Mouse (Mus musculus) thymus, adult 2 months (tissue): ENCODE results near the gene Sub1. TPM values are rescaled to one million over a fixed set of nuclear protein-coding genes. Genes with fewer than 3 reads are reported as not detected.

Experiments used
- DNase-seq: peaks from one replicate; pipeline ENCODE4 v3.0.0; 2021
- H3K27ac ChIP-seq: fragments of 200-500 bp; 2 replicates; pipeline ENCODE4 v1.5.1; 2012; ENCODE audit warnings: low read length, control low read depth; ENCODE audit not compliant: control insufficient read depth, insufficient read depth
- H3K27me3 ChIP-seq: fragments of 200-500 bp; 2 replicates; pipeline ENCODE4 v1.6.1; 2012; ENCODE audit warnings: mild to moderate bottlenecking, low read length, moderate library complexity, mixed read lengths; ENCODE audit not compliant: control insufficient read depth, insufficient read depth
- H3K36me3 ChIP-seq: fragments of 200-500 bp; 2 replicates; pipeline ENCODE4 v1.6.1; 2012; ENCODE audit warnings: mild to moderate bottlenecking, low read length, moderate library complexity; ENCODE audit not compliant: control insufficient read depth, insufficient read depth
- H3K4me1 ChIP-seq: fragments of 200-500 bp; replicated peaks from 2 replicates; pipeline ENCODE4 v1.6.1; 2012; ENCODE audit warnings: low read length; ENCODE audit not compliant: control insufficient read depth, insufficient read depth
- H3K4me3 ChIP-seq: fragments of 200-500 bp; 2 replicates; pipeline ENCODE4 v1.5.1; 2012; ENCODE audit warnings: mild to moderate bottlenecking, low read length, control low read depth, moderate library complexity; ENCODE audit not compliant: control insufficient read depth, insufficient read depth
- CTCF ChIP-seq: fragments of 200-500 bp; IDR thresholded peaks from 2 replicates; pipeline ENCODE4 v1.5.1; 2012; ENCODE audit warnings: mild to moderate bottlenecking, control low read depth, low read length, moderate library complexity, borderline replicate concordance; ENCODE audit not compliant: control insufficient read depth, poor library complexity, insufficient read depth; ENCODE audit errors: extremely low read depth
- POLR2A ChIP-seq: fragments of 200-500 bp; IDR thresholded peaks from 2 replicates; pipeline ENCODE4 v1.6.1; 2012; ENCODE audit warnings: mild to moderate bottlenecking, low read length, control low read depth, moderate library complexity; ENCODE audit not compliant: control insufficient read depth, poor library complexity, insufficient read depth; ENCODE audit errors: extremely low read depth
- WGBS: fragments of 180-500 bp; shearing (Covaris S2); methylation state at CpG from one replicate; pipeline ENCODE4 v1.1.7; 2018; 5-methylcytosine and 5-hydroxymethylcytosine counted together
- polyA plus RNA-seq: library from polyadenylated mRNA; depleted of rRNA; stranded (reverse); fragments of >200 nt; gene quantifications from 2 replicates; pipeline ENCODE4 v1.2.3, GENCODE M21; 2012

The Sub1 gene
- polyA plus RNA-seq, 1 experiment: 12.7 TPM

DNA sequence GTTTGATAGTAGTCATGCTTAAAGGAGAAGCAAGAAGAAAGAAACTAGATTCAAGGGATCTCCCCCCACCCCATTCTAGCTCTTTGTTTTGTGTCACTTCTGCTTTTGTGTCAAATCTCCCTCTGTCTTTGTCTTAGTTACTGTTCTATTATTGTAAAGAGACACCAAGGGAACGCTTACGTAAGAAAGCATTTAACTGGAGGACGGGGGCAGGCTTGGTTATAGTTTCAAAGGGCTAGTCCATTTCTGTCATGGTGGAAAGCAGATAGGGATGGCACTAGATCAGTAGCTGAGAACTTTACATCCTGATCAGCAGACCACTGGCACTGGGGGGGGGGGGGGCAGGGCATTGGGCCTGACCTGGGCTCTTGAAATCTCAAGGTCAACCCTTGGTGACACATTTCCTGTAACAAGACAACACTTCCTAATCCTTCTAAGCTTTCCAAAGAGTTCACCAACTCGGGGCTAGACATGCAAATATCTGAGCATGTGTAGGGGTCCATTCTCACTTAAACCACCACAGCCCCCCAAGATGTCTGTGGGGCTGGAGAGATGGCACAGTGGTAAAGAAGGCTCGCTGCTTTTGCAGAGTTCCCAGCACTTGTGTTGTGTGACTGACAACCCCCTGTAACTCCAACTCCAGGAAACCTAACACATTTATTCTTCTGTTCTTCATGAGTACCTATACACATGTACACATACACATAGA, 17.6 kb upstream of the Sub1 start:
- DNase-seq: no peak
- 79% methylated on average over 5 of the region's 5 CpGs for WGBS
- no peak for TF ChIP-seq CTCF
- TF ChIP-seq POLR2A: no peak
- H3K4me3 ChIP-seq: no peak overlapping the region
- 0 out of 2 replicates have a peak overlapping the region, but pooled peaks have one; percentile 23 for H3K27ac ChIP-seq
- no peaks in the 10 kb centered on the region for H3K36me3 ChIP-seq
- H3K4me1 ChIP-seq: peaks cover 11% of the 10 kb centered on the region
- no peaks in the 10 kb centered on the region for H3K27me3 ChIP-seq

- WGBS: 34% methylated on average over 6 of the region's 6 CpGs
- Histone ChIP-seq H3K4me1 (peaks cover 11% of the 10 kb centered on the region), H3K27me3 (no peaks in the 10 kb centered on the region), H3K27ac (no peak overlapping the region), H3K4me3 (no peak overlapping the region), H3K36me3 (no peaks in the 10 kb centered on the region)
- TF ChIP-seq POLR2A: no peak
- no peak for TF ChIP-seq CTCF
- no peak for DNase-seq
Measured at GRCm38 (mm10) chr15:12013532-12014196, 16.9 kb upstream of the Sub1 start.

DNA sequence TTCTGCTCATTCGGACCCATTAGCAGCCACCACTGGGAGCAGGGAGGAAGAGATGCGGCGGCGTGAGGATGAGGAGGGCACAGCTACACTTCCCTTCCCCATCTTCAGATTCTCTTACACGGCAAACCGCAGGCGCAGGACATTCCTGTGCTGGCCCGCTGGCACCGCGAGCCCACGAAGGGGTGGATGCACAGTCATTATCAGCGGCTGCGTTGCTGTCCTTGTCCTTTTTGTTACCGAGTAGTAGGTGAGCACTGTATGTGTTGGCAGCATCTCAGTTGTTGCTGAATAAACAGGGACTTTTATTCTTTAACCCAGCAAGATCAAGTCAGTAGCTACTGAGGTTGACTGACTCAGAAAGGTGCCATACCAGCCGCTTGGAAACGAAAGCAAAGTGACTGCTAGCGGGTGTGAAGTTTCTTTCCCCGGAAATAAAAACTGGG, 13.8 kb upstream of the Sub1 start:
- TF ChIP-seq CTCF (no peak), POLR2A (no peak; the same call in 1 of the 2 replicates)
- H3K36me3 ChIP-seq: no peaks in the 10 kb centered on the region
- DNase-seq: peak; percentile 62
- WGBS: 14% methylated on average over 18 of the region's 18 CpGs
- peak overlapping the region; percentile 97 for H3K27ac ChIP-seq
- peaks cover 21% of the 10 kb centered on the region for H3K4me1 ChIP-seq
- peak overlapping the region; percentile 67 for H3K4me3 ChIP-seq
- H3K27me3 ChIP-seq: no peaks in the 10 kb centered on the region

DNA sequence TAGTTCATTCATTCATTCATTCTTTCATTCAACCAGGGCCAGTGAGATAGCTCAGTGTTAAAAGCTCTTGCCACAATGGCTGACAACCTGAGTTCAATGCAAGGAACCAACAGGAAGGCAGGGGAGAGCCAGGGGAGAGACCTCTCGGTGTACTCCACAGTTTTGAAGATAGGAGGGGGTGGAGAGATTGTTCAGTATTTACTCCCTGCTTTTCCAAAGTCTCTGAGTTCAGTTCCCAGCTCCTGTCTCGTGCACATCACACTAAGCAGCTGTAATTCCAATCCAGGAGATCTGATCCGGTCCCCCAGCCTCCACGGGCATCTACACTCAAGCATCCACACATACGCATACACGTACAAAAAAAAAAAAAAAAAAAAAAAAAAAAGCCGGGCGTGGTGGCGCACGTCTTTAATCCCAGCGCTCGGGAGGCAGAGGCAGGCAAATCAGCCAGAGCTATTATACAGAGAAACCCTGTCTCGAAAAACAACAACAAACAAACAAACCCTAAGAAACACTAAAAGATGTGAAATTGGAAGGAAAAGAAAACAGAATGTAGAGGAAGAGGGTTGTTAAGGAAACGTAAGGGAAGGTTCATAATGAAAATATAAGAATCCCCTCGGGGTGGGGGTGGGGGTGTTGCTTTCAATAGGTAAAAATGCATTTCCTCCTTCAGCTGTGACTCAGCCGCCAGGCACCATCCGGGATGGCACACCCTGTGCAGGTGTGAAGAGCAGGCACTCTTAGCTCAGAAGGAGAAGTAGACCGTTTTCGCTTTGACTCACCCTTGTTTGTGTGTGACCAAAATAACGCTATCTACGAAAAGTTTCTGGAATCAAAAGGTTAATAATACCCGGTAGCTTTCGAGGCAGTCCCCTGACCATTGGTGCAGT, 13.2 kb upstream of the Sub1 start:
- Histone ChIP-seq H3K27ac (peak overlapping the region; percentile 97), H3K4me1 (peaks cover 21% of the 10 kb centered on the region), H3K4me3 (peak overlapping the region; percentile 67), H3K36me3 (no peaks in the 10 kb centered on the region), H3K27me3 (no peaks in the 10 kb centered on the region)
- 20% methylated on average over 23 of the region's 23 CpGs for WGBS
- peak; percentile 75; the same call in 1 of the 2 replicates for TF ChIP-seq POLR2A
- no peak for TF ChIP-seq CTCF
- peak; percentile 76 for DNase-seq

- no peak for TF ChIP-seq CTCF
- no peak for TF ChIP-seq POLR2A
- Histone ChIP-seq H3K27ac (no peak overlapping the region), H3K27me3 (no peaks in the 10 kb centered on the region), H3K4me3 (no peak overlapping the region), H3K4me1 (peaks cover 21% of the 10 kb centered on the region), H3K36me3 (no peaks in the 10 kb centered on the region)
- WGBS: 74% methylated on average over 5 of the region's 5 CpGs
- DNase-seq: no peak
Measured at GRCm38 (mm10) chr15:12008894-12009293, 12.1 kb upstream of the Sub1 start.
